Mouse (Mus musculus) olfactory bulb, adult 2 months (tissue): ENCODE data around the gene Gm28053.

Experiments
- CTCF ChIP-seq: fragments of 200-500 bp; IDR thresholded peaks from 2 replicates; pipeline ENCODE4 v1.5.1; 2012; ENCODE audit warnings: low read depth, mild to moderate bottlenecking, low read length, moderate library complexity; ENCODE audit not compliant: insufficient read depth
- POLR2A ChIP-seq: fragments of 200-500 bp; IDR thresholded peaks from 2 replicates; pipeline ENCODE4 v1.6.1; 2012; ENCODE audit warnings: mild to moderate bottlenecking, low read depth, low read length, moderate library complexity; ENCODE audit not compliant: insufficient read depth

GRCm38 (mm10) chr6:48674291-48675058 lies 43.9 kb upstream of the Gm28053 start:
- no peak for TF ChIP-seq POLR2A
- no peak for TF ChIP-seq CTCF
